Mouse (Mus musculus): ENCODE results near the gene Daw1. TPM values are rescaled to one million over a fixed set of nuclear protein-coding genes. Genes with fewer than 3 reads are reported as not detected.
A peak's percentile ranks its signal among the peaks of the same experiment; 100 is the strongest.

Daw1 gene
- 1.3 and 1.7 TPM in 2 replicates for polyA plus RNA-seq (2015; fragmentation: Nextera tagmentation; extraction: Ambion mirVana)

DNA sequence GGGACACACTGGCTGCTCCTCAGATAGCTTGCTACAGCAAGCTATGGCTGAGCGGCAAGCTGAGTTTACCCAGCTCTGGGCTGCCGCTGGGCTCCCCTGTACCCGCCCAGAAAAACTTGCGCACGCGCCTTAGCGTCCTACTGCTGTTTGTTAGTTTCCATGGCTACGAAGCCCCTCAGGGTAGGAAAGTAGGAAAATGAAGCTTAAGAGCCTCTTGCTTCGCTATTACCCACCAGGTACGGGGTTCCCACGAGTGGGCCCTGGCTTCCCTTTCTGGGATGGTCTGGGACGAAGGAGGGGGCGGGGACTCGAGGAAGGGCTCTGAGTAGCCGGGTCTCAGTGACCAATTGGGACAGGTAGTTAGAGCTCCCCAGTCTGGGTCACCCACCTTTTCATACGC is at the start of gene Daw1:
TSS of gene Daw1 (plus strand) at position 150 of the 400 bp plus-strand sequence.
- H3K4me1 ChIP-seq (replicated peaks; ENCODE audit: control insufficient read depth, insufficient read depth, low read length), result no peaks in the 10 kb centered on the region
- peak within 1 kb of the TSS; percentile 86 for H3K4me2 ChIP-seq (ENCODE audit: low read depth, low read length)
- H3K4me3 ChIP-seq (ENCODE audit: low read length), result peak within 1 kb of the TSS; percentile 72
- peak within 1 kb of the TSS; percentile 71 for H3K9ac ChIP-seq (ENCODE audit: low read length)
- peak; percentile 96 for ATAC-seq (ENCODE audit: low read depth)
- H3K27ac ChIP-seq (ENCODE audit: low read length), result peak within 1 kb of the TSS; percentile 31; the same call in 1 of the 2 replicates
- 1% methylated on average over 16 of the region's 16 CpGs for WGBS
- H3K27me3 ChIP-seq (ENCODE audit: control insufficient read depth, insufficient read depth, low read depth, low read length), result no peaks in the 10 kb centered on the region; the same call in 1 of the 2 replicates
- no peaks in the 10 kb centered on the region for H3K9me3 ChIP-seq (ENCODE audit: control insufficient read depth, low read length)
- no peaks in the 10 kb centered on the region for H3K36me3 ChIP-seq (ENCODE audit: control insufficient read depth, insufficient read depth, low read length)

GRCm38 (mm10) chr1:83110992-83111391 is 48.6 kb upstream of the Daw1 start:
- ATAC-seq (ENCODE audit: low read depth), result no peak
- H3K4me3 ChIP-seq (ENCODE audit: low read length), result no peak overlapping the region
- no peaks in the 10 kb centered on the region for H3K4me1 ChIP-seq (replicated peaks; ENCODE audit: control insufficient read depth, insufficient read depth, low read length)
- no peaks in the 10 kb centered on the region for H3K27me3 ChIP-seq (ENCODE audit: control insufficient read depth, insufficient read depth, low read depth, low read length)
- no peak overlapping the region for H3K27ac ChIP-seq (ENCODE audit: low read length)
- no peak overlapping the region for H3K9ac ChIP-seq (ENCODE audit: low read length)
- H3K36me3 ChIP-seq (ENCODE audit: control insufficient read depth, insufficient read depth, low read length), result no peaks in the 10 kb centered on the region
- H3K4me2 ChIP-seq (ENCODE audit: low read depth, low read length), result no peak overlapping the region
- no peaks in the 10 kb centered on the region for H3K9me3 ChIP-seq (ENCODE audit: control insufficient read depth, low read length)

GRCm38 (mm10) chr1:83111726-83112125 is 47.8 kb upstream of the Daw1 start:
- Histone ChIP-seq H3K4me3 (ENCODE audit: low read length) (no peak overlapping the region), H3K9me3 (ENCODE audit: control insufficient read depth, low read length) (no peaks in the 10 kb centered on the region), H3K9ac (ENCODE audit: low read length) (no peak overlapping the region), H3K27me3 (ENCODE audit: control insufficient read depth, insufficient read depth, low read depth, low read length) (no peaks in the 10 kb centered on the region), H3K4me2 (ENCODE audit: low read depth, low read length) (no peak overlapping the region), H3K27ac (ENCODE audit: low read length) (no peak overlapping the region), H3K36me3 (ENCODE audit: control insufficient read depth, insufficient read depth, low read length) (no peaks in the 10 kb centered on the region), H3K4me1 (replicated peaks; ENCODE audit: control insufficient read depth, insufficient read depth, low read length) (no peaks in the 10 kb centered on the region)
- ATAC-seq (ENCODE audit: low read depth), result no peak
- 57% methylated on average over 5 of the region's 5 CpGs for WGBS

DNA sequence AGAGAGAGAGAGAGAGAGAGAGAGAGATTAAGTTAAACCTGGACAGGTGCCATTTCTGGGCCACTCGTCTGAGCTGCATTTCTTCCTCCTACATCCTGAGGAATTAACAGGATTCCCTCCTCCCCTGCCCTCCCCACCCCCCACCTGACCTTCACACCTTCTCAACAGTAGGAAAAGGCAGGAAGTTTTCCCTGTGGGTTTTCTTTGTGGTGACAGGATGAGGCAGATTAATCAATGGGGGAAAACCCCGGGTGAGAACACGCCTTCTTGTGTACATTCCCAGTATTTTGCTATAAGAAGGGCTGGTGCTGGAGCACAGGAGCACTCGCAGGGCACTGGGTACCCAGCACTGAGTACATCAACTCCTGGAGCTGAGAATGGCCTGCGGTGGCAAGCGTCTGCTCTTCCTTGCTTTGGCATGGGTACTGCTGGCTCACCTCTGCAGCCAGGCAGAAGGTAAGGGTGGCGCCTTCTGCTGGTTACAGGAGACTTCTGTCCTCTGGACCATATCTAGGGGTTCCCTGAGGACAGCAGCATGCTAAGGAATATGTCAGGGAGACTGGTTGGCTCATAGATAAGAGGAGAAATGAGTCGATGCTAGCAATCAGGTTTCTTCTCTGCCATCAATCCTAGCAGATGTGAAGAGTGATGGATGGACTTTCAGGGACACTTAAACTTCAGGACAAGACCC is 43.0 kb upstream of the Daw1 start, which contains the start of gene Ccl20:
TSS of gene Ccl20 (plus strand) at position 320 of the 691 bp plus-strand sequence.
- no peak for ATAC-seq (ENCODE audit: low read depth)
- Histone ChIP-seq H3K4me1 (replicated peaks; ENCODE audit: control insufficient read depth, insufficient read depth, low read length) (no peaks in the 10 kb centered on the region), H3K9ac (ENCODE audit: low read length) (no peak within 1 kb of the TSS), H3K27me3 (ENCODE audit: control insufficient read depth, insufficient read depth, low read depth, low read length) (no peaks in the 10 kb centered on the region), H3K27ac (ENCODE audit: low read length) (no peak within 1 kb of the TSS), H3K4me2 (ENCODE audit: low read depth, low read length) (no peak within 1 kb of the TSS), H3K9me3 (ENCODE audit: control insufficient read depth, low read length) (no peaks in the 10 kb centered on the region), H3K4me3 (ENCODE audit: low read length) (no peak within 1 kb of the TSS), H3K36me3 (ENCODE audit: control insufficient read depth, insufficient read depth, low read length) (no peaks in the 10 kb centered on the region)
- WGBS, result 16% methylated on average over 8 of the region's 8 CpGs

DNA sequence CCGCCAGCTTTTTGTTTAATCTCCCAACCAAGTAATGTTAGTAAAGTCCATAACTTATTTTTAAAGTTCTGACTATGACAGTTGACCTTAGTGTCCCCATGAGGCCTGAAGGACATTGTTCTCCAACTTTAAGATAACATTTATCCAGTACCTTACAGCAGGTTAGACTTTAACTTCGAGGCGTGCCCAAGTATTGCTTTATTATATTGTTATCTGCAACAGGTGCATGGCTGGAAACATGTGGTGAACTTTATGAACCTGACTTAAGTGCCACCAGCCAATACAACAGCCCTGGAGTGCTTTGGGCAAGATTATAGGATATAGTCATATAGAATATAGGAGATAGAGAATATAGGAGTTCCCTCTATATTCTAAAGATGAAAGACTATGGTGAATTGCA is 42.3 kb upstream of the Daw1 start:
- Histone ChIP-seq H3K9me3 (ENCODE audit: control insufficient read depth, low read length) (no peaks in the 10 kb centered on the region), H3K4me2 (ENCODE audit: low read depth, low read length) (no peak overlapping the region), H3K27me3 (ENCODE audit: control insufficient read depth, insufficient read depth, low read depth, low read length) (no peaks in the 10 kb centered on the region), H3K9ac (ENCODE audit: low read length) (no peak overlapping the region), H3K27ac (ENCODE audit: low read length) (no peak overlapping the region), H3K4me1 (replicated peaks; ENCODE audit: control insufficient read depth, insufficient read depth, low read length) (no peaks in the 10 kb centered on the region), H3K4me3 (ENCODE audit: low read length) (no peak overlapping the region), H3K36me3 (ENCODE audit: control insufficient read depth, insufficient read depth, low read length) (no peaks in the 10 kb centered on the region)
- whole genome bisulfite sequencing, result 86% methylated on average over 3 of the region's 3 CpGs
- ATAC-seq (ENCODE audit: low read depth), result no peak

- Histone ChIP-seq H3K4me1 (replicated peaks; ENCODE audit: control insufficient read depth, insufficient read depth, low read length) (no peaks in the 10 kb centered on the region), H3K27ac (ENCODE audit: low read length) (no peak overlapping the region), H3K9ac (ENCODE audit: low read length) (no peak overlapping the region), H3K36me3 (ENCODE audit: control insufficient read depth, insufficient read depth, low read length) (no peaks in the 10 kb centered on the region), H3K9me3 (ENCODE audit: control insufficient read depth, low read length) (no peaks in the 10 kb centered on the region), H3K4me2 (ENCODE audit: low read depth, low read length) (no peak overlapping the region), H3K4me3 (ENCODE audit: low read length) (no peak overlapping the region), H3K27me3 (ENCODE audit: control insufficient read depth, insufficient read depth, low read depth, low read length) (no peaks in the 10 kb centered on the region)
- ATAC-seq (ENCODE audit: low read depth), result no peak
- 86% methylated on average over 7 of the region's 7 CpGs for WGBS
These were observed 41.9 kb upstream of the Daw1 start for GRCm38 (mm10) chr1:83117661-83118060.

GRCm38 (mm10) chr1:83119903-83120302 is 39.6 kb upstream of the Daw1 start:
- Histone ChIP-seq H3K4me3 (ENCODE audit: low read length) (no peak overlapping the region), H3K4me2 (ENCODE audit: low read depth, low read length) (no peak overlapping the region), H3K27me3 (ENCODE audit: control insufficient read depth, insufficient read depth, low read depth, low read length) (no peaks in the 10 kb centered on the region), H3K9ac (ENCODE audit: low read length) (no peak overlapping the region), H3K27ac (ENCODE audit: low read length) (no peak overlapping the region), H3K4me1 (replicated peaks; ENCODE audit: control insufficient read depth, insufficient read depth, low read length) (no peaks in the 10 kb centered on the region), H3K9me3 (ENCODE audit: control insufficient read depth, low read length) (no peaks in the 10 kb centered on the region), H3K36me3 (ENCODE audit: control insufficient read depth, insufficient read depth, low read length) (no peaks in the 10 kb centered on the region)
- no peak for ATAC-seq (ENCODE audit: low read depth)

DNA sequence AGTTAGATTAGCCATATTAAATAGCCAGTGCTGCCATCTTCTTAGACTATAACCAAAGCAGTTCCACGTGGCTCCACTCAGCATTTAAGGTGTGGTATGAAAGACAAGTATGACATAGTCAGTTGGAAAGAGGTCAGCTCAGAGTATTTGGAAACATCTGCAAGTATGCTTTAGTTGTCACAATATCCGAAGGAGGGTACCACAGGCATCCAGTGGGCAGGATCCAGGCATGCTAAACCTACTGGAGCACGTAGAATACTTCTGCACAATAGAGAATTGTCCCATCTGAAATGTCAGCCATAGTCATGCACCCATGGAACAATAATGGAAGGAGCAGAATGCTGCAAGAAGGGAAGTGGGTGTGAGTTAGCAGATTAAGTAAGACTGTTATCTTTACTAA is 39.2 kb upstream of the Daw1 start:
- no peaks in the 10 kb centered on the region for H3K36me3 ChIP-seq (ENCODE audit: control insufficient read depth, insufficient read depth, low read length)
- H3K27me3 ChIP-seq (ENCODE audit: control insufficient read depth, insufficient read depth, low read depth, low read length), result no peaks in the 10 kb centered on the region
- 73% methylated on average over 3 of the region's 3 CpGs for WGBS
- no peak overlapping the region for H3K4me2 ChIP-seq (ENCODE audit: low read depth, low read length)
- no peak overlapping the region for H3K27ac ChIP-seq (ENCODE audit: low read length)
- no peaks in the 10 kb centered on the region for H3K4me1 ChIP-seq (replicated peaks; ENCODE audit: control insufficient read depth, insufficient read depth, low read length)
- no peak for ATAC-seq (ENCODE audit: low read depth)
- no peak overlapping the region for H3K4me3 ChIP-seq (ENCODE audit: low read length)
- no peaks in the 10 kb centered on the region for H3K9me3 ChIP-seq (ENCODE audit: control insufficient read depth, low read length)
- no peak overlapping the region for H3K9ac ChIP-seq (ENCODE audit: low read length)

DNA sequence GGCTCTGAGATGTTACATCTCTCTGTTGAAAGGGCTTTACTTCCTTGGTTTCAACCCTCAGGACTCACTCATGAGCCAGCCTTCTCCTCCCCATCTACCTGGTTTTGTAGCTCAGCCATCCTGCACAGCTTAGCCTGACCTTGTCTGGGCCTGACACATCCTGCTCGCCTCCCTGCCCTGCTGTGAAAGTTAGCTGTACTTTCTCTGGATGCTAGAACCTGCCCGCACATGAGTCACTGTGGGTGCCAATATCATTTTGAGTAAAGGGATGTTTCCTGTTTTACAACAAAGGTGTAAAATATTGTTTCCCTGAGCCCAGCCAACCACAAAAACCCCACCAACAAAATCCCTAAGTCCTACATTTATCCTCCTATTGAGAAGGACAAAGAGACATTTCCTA is 36.4 kb upstream of the Daw1 start:
- no peak for ATAC-seq (ENCODE audit: low read depth)
- H3K9ac ChIP-seq (ENCODE audit: low read length), result no peak overlapping the region
- H3K4me3 ChIP-seq (ENCODE audit: low read length), result no peak overlapping the region
- H3K27ac ChIP-seq (ENCODE audit: low read length), result no peak overlapping the region
- H3K36me3 ChIP-seq (ENCODE audit: control insufficient read depth, insufficient read depth, low read length), result no peaks in the 10 kb centered on the region
- no peak overlapping the region for H3K4me2 ChIP-seq (ENCODE audit: low read depth, low read length)
- 92% methylated on average over 2 of the region's 2 CpGs for WGBS
- no peaks in the 10 kb centered on the region for H3K4me1 ChIP-seq (replicated peaks; ENCODE audit: control insufficient read depth, insufficient read depth, low read length)
- no peaks in the 10 kb centered on the region for H3K9me3 ChIP-seq (ENCODE audit: control insufficient read depth, low read length)
- no peaks in the 10 kb centered on the region for H3K27me3 ChIP-seq (ENCODE audit: control insufficient read depth, insufficient read depth, low read depth, low read length)
